Mouse (Mus musculus) midbrain, embryonic 11.5 days (tissue): ENCODE data around the gene Fbxl14. TPM values are rescaled to one million over a fixed set of nuclear protein-coding genes. Genes with fewer than 3 reads are reported as not detected.

ENCODE experiments used
- ATAC-seq: fragments of 200-750 bp; cut with Nextera tagmentation; 2 replicates; pipeline ENCODE4 v1.8.0; 2017; ENCODE audit warnings: moderate TSS enrichment, moderate library complexity; ENCODE audit not compliant: low FRiP score
- DNase-seq: peaks from one replicate; pipeline ENCODE4 v3.0.0; 2015; ENCODE audit warnings: low spot score; ENCODE audit errors: missing footprints
- H3K27ac ChIP-seq: fragments of 300-500 bp; sonication (generic); 2 replicates; pipeline ENCODE4 v1.5.1; 2014; ENCODE audit warnings: low read depth, low read length
- H3K27me3 ChIP-seq: fragments of 300-500 bp; sonication (generic); 2 replicates; pipeline ENCODE4 v1.6.1; 2014; ENCODE audit warnings: mild to moderate bottlenecking, low read length, moderate library complexity, mixed read lengths; ENCODE audit not compliant: control insufficient read depth, insufficient read depth
- H3K36me3 ChIP-seq: fragments of 300-500 bp; sonication (generic); 2 replicates; pipeline ENCODE4 v1.6.1; 2014; ENCODE audit warnings: mild to moderate bottlenecking, low read length, moderate library complexity, mixed read lengths; ENCODE audit not compliant: control insufficient read depth, insufficient read depth
- H3K4me1 ChIP-seq: fragments of 300-500 bp; sonication (generic); 2 replicates; pipeline ENCODE4 v1.6.1; 2014; ENCODE audit warnings: low read length; ENCODE audit not compliant: control insufficient read depth, insufficient read depth
- H3K4me2 ChIP-seq: fragments of 300-500 bp; sonication (generic); 2 replicates; pipeline ENCODE4 v1.6.1; 2014; ENCODE audit warnings: mild to moderate bottlenecking, moderate library complexity
- H3K4me3 ChIP-seq: fragments of 300-500 bp; sonication (generic); 2 replicates; pipeline ENCODE4 v1.5.1; 2014; ENCODE audit warnings: low read depth, low read length
- H3K9ac ChIP-seq: fragments of 300-500 bp; sonication (generic); 2 replicates; pipeline ENCODE4 v1.6.1; 2014; ENCODE audit warnings: low read length
- H3K9me3 ChIP-seq: fragments of 300-500 bp; sonication (generic); 2 replicates; pipeline ENCODE4 v1.6.1; 2016; ENCODE audit warnings: low read length; ENCODE audit not compliant: control insufficient read depth
- WGBS: fragments of 180-500 bp; shearing (Covaris S2); extraction: QIAGEN DNeasy Blood & Tissue Kit; methylation state at CpG from one replicate; pipeline ENCODE4 v1.1.7; 2014; 5-methylcytosine and 5-hydroxymethylcytosine counted together
- polyA plus RNA-seq: library from polyadenylated mRNA; unstranded; fragments of >200 nt; fragmentation: Nextera tagmentation; extraction: Ambion mirVana; gene quantifications from 2 replicates; pipeline ENCODE4 v1.2.1, GENCODE M21; 2014

The Fbxl14 gene
- polyA plus RNA-seq, 1 experiment from 2014 or later = 6.6 TPM

- Histone ChIP-seq H3K4me3 (peak overlapping the region; percentile 25), H3K9me3 (no peaks in the 10 kb centered on the region), H3K4me1 (peaks cover 25% of the 10 kb centered on the region), H3K27me3 (no peaks in the 10 kb centered on the region), H3K9ac (peak overlapping the region; percentile 49), H3K27ac (no peak overlapping the region; the same call in 1 of the 2 replicates), H3K36me3 (no peaks in the 10 kb centered on the region), H3K4me2 (peak overlapping the region; percentile 45)
- 4% methylated on average over 18 of the region's 18 CpGs for WGBS
- ATAC-seq (peak; percentile 28; the same call in 1 of the 2 replicates), DNase-seq (peak; percentile 94)
Measured at GRCm38 (mm10) chr6:119448321-119449059, 31.0 kb upstream of the Fbxl14 start.

GRCm38 (mm10) chr6:119449060-119449499 is 30.4 kb upstream of the Fbxl14 start:
- H3K4me3 ChIP-seq = peak overlapping the region; percentile 25
- H3K4me1 ChIP-seq = peaks cover 25% of the 10 kb centered on the region
- WGBS = 3% methylated on average over 23 of the region's 23 CpGs
- peak; percentile 57; the same call in 1 of the 2 replicates for ATAC-seq
- DNase-seq = peak; percentile 90
- no peaks in the 10 kb centered on the region for H3K9me3 ChIP-seq
- no peak overlapping the region for H3K27ac ChIP-seq
- peak overlapping the region; percentile 49 for H3K9ac ChIP-seq
- H3K4me2 ChIP-seq = peak overlapping the region; percentile 45
- no peaks in the 10 kb centered on the region for H3K27me3 ChIP-seq
- H3K36me3 ChIP-seq = no peaks in the 10 kb centered on the region

GRCm38 (mm10) chr6:119450965-119451943 is 28.2 kb upstream of the Fbxl14 start:
- no peaks in the 10 kb centered on the region for H3K9me3 ChIP-seq
- H3K36me3 ChIP-seq = no peaks in the 10 kb centered on the region
- ATAC-seq (no peak), DNase-seq (no peak)
- peaks cover 25% of the 10 kb centered on the region for H3K4me1 ChIP-seq
- H3K4me2 ChIP-seq = peak overlapping the region; percentile 61
- H3K27ac ChIP-seq = no peak overlapping the region
- H3K4me3 ChIP-seq = no peak overlapping the region
- no peak overlapping the region for H3K9ac ChIP-seq
- H3K27me3 ChIP-seq = no peaks in the 10 kb centered on the region
- WGBS = 50% methylated on average over 14 of the region's 14 CpGs

- H3K4me1 ChIP-seq = peaks cover 25% of the 10 kb centered on the region
- peak overlapping the region; percentile 27 for H3K4me3 ChIP-seq
- ATAC-seq (peak; percentile 45), DNase-seq (peak; percentile 89)
- peak overlapping the region; percentile 62 for H3K9ac ChIP-seq
- under 1% methylated on average over 15 of the region's 15 CpGs for WGBS
- peak overlapping the region; percentile 61 for H3K4me2 ChIP-seq
- H3K27ac ChIP-seq = peak overlapping the region; percentile 59; the same call in 1 of the 2 replicates
- no peaks in the 10 kb centered on the region for H3K27me3 ChIP-seq
- H3K36me3 ChIP-seq = no peaks in the 10 kb centered on the region
- H3K9me3 ChIP-seq = no peaks in the 10 kb centered on the region
Measured at GRCm38 (mm10) chr6:119451981-119452499, 27.4 kb upstream of the Fbxl14 start.

GRCm38 (mm10) chr6:119458166-119458565 is 21.3 kb upstream of the Fbxl14 start:
- Histone ChIP-seq H3K4me1 (no peaks in the 10 kb centered on the region), H3K9ac (no peak overlapping the region), H3K27ac (no peak overlapping the region), H3K4me3 (no peak overlapping the region), H3K27me3 (no peaks in the 10 kb centered on the region), H3K9me3 (no peaks in the 10 kb centered on the region), H3K36me3 (no peaks in the 10 kb centered on the region), H3K4me2 (no peak overlapping the region)
- DNase-seq (peak; percentile 62), ATAC-seq (no peak)
- 72% methylated on average over 8 of the region's 8 CpGs for WGBS

GRCm38 (mm10) chr6:119459041-119459440 is 20.4 kb upstream of the Fbxl14 start:
- Histone ChIP-seq H3K9ac (no peak overlapping the region), H3K27me3 (no peaks in the 10 kb centered on the region), H3K27ac (no peak overlapping the region), H3K9me3 (no peaks in the 10 kb centered on the region), H3K4me1 (no peaks in the 10 kb centered on the region), H3K4me3 (no peak overlapping the region), H3K36me3 (no peaks in the 10 kb centered on the region), H3K4me2 (no peak overlapping the region)
- WGBS = 84% methylated on average over 4 of the region's 4 CpGs
- DNase-seq (no peak), ATAC-seq (no peak)

GRCm38 (mm10) chr6:119460391-119460790 is 19.1 kb upstream of the Fbxl14 start:
- no peaks in the 10 kb centered on the region for H3K27me3 ChIP-seq
- no peak overlapping the region for H3K4me3 ChIP-seq
- no peaks in the 10 kb centered on the region for H3K9me3 ChIP-seq
- DNase-seq (no peak), ATAC-seq (no peak)
- WGBS = 92% methylated on average over 5 of the region's 5 CpGs
- H3K27ac ChIP-seq = no peak overlapping the region
- H3K4me1 ChIP-seq = no peaks in the 10 kb centered on the region
- H3K4me2 ChIP-seq = no peak overlapping the region
- H3K9ac ChIP-seq = no peak overlapping the region
- no peaks in the 10 kb centered on the region for H3K36me3 ChIP-seq

GRCm38 (mm10) chr6:119466161-119466560 is 13.3 kb upstream of the Fbxl14 start:
- Histone ChIP-seq H3K9ac (no peak overlapping the region), H3K4me3 (no peak overlapping the region), H3K36me3 (no peaks in the 10 kb centered on the region), H3K27me3 (no peaks in the 10 kb centered on the region), H3K27ac (no peak overlapping the region), H3K4me2 (no peak overlapping the region), H3K4me1 (no peaks in the 10 kb centered on the region), H3K9me3 (no peaks in the 10 kb centered on the region)
- 87% methylated on average over 1 of the region's 1 CpGs for WGBS
- no peak for ATAC-seq
- DNase-seq = no peak
